Mouse (Mus musculus) hindbrain, embryonic 13.5 days (tissue): ENCODE measurements at regions not wholly inside any gene's neighbourhood (a gene's known extent, or its start where the extent isn't known, plus 50 kb on each side); places are given as distances from the start of the nearest gene placed in this dataset.

Source experiments
- ATAC-seq: fragments of 200-750 bp; cut with Nextera tagmentation; 2 replicates; pipeline ENCODE4 v1.8.0; 2017; ENCODE audit warnings: moderate TSS enrichment; ENCODE audit not compliant: low FRiP score
- H3K27ac ChIP-seq: fragments of 300-500 bp; sonication (generic); 2 replicates; pipeline ENCODE4 v1.5.1; 2015; ENCODE audit warnings: inconsistent platforms, mild to moderate bottlenecking, moderate library complexity
- H3K27me3 ChIP-seq: fragments of 300-500 bp; sonication (generic); 2 replicates; pipeline ENCODE4 v1.6.1; 2015; ENCODE audit warnings: mild to moderate bottlenecking, inconsistent platforms
- H3K36me3 ChIP-seq: fragments of 300-500 bp; sonication (generic); 2 replicates; pipeline ENCODE4 v1.6.1; 2015; ENCODE audit warnings: mild to moderate bottlenecking, inconsistent platforms
- H3K4me1 ChIP-seq: fragments of 300-500 bp; sonication (generic); replicated peaks from 2 replicates; pipeline ENCODE4 v1.6.1; 2015; ENCODE audit warnings: inconsistent platforms
- H3K4me2 ChIP-seq: fragments of 300-500 bp; sonication (generic); 2 replicates; pipeline ENCODE4 v1.6.1; 2015; ENCODE audit warnings: inconsistent platforms, mild to moderate bottlenecking, moderate library complexity
- H3K4me3 ChIP-seq: fragments of 300-500 bp; sonication (generic); 2 replicates; pipeline ENCODE4 v1.5.1; 2015; ENCODE audit warnings: mild to moderate bottlenecking, inconsistent platforms
- H3K9ac ChIP-seq: fragments of 300-500 bp; sonication (generic); 2 replicates; pipeline ENCODE4 v1.6.1; 2015; ENCODE audit warnings: mild to moderate bottlenecking, inconsistent platforms
- H3K9me3 ChIP-seq: fragments of 300-500 bp; sonication (generic); 2 replicates; pipeline ENCODE4 v1.6.1; 2016; ENCODE audit warnings: inconsistent platforms
- WGBS: fragments of 180-500 bp; shearing (Covaris S2); methylation state at CpG from one replicate; pipeline ENCODE4 v1.1.7; 2015; 5-methylcytosine and 5-hydroxymethylcytosine counted together

DNA sequence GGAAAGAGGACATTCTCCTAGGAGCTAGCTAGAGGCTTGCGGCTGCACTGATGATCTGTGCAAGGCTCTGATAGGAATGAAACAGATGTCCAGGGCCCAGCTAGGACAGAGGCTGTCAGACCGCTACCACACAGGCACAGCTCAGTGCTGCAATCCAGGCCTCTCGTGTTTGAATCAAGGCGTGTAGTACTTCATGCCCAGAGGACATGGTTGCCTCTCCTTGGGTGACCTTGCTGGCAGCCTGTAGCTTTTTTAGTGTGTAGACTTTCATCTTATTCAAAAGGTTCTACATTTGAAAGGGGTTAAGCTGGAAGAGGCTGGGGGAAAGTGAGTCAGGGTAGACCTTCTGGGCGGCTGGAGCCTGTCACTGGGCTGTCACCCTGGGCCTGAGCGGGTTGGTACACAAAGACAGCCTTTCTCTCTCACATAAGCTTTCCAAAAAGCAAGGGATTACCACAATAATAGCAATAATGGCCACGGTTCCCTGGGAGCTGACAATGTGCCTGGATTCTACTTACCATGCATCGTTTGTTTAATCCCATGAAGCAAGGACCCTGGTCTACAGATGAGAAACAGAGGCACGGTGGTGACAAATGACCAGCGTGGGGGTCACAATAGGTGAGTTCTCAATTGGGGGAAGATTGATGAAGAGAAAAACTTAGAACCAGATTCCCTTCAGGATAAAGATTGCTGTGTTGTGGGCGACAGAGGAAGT lies 160.9 kb upstream of the Egln3 start:
- Histone ChIP-seq H3K27me3 (no peaks in the 10 kb centered on the region), H3K9me3 (no peaks in the 10 kb centered on the region), H3K36me3 (no peaks in the 10 kb centered on the region), H3K9ac (no peak overlapping the region), H3K4me1 (no peaks in the 10 kb centered on the region), H3K4me3 (no peak overlapping the region), H3K27ac (no peak overlapping the region; the same call in 1 of the 2 replicates), H3K4me2 (no peak overlapping the region)
- 33% methylated on average over 11 of the region's 11 CpGs for WGBS
- peak; percentile 39 for ATAC-seq

GRCm38 (mm10) chr12:54361762-54362161 lies 158.1 kb upstream of the Egln3 start:
- Histone ChIP-seq H3K27me3 (no peaks in the 10 kb centered on the region), H3K9ac (no peak overlapping the region), H3K9me3 (no peaks in the 10 kb centered on the region), H3K4me3 (no peak overlapping the region), H3K4me2 (no peak overlapping the region), H3K27ac (no peak overlapping the region), H3K4me1 (no peaks in the 10 kb centered on the region), H3K36me3 (no peaks in the 10 kb centered on the region)
- no peak for ATAC-seq
- WGBS: 92% methylated on average over 4 of the region's 4 CpGs

DNA sequence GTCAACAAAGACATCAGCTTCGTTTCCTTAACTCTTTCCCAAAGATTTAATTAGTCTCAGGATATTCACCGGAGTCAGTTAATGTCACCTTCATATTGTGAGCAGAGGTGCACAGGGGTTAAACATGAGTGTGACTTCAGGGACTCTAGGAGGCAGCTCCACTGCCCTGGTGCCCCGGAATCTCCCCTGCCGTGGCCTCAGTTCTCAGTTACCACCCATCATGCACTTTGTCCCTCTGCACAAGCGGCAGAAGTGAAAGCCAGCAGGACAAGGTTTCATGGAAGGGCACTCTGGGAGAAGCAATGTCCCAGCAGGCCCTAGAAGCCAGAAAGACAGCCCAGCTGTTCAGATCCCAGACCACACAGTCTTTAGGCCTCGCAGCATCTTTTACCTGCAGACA lies 150.5 kb upstream of the Egln3 start:
- WGBS: 13% methylated on average over 6 of the region's 6 CpGs
- peaks cover 26% of the 10 kb centered on the region for H3K4me1 ChIP-seq
- H3K27ac ChIP-seq: no peak overlapping the region
- no peaks in the 10 kb centered on the region for H3K27me3 ChIP-seq
- no peak overlapping the region for H3K9ac ChIP-seq
- no peak overlapping the region for H3K4me3 ChIP-seq
- H3K4me2 ChIP-seq: no peak overlapping the region
- ATAC-seq: no peak
- H3K36me3 ChIP-seq: no peaks in the 10 kb centered on the region
- H3K9me3 ChIP-seq: no peaks in the 10 kb centered on the region

- Histone ChIP-seq H3K4me2 (no peak overlapping the region), H3K27me3 (no peaks in the 10 kb centered on the region), H3K4me1 (peaks cover 26% of the 10 kb centered on the region), H3K4me3 (no peak overlapping the region), H3K36me3 (no peaks in the 10 kb centered on the region), H3K9ac (no peak overlapping the region), H3K27ac (no peak overlapping the region), H3K9me3 (no peaks in the 10 kb centered on the region)
- 15% methylated on average over 7 of the region's 7 CpGs for WGBS
- ATAC-seq: no peak
Measured at GRCm38 (mm10) chr12:54353694-54354093, 150.0 kb upstream of the Egln3 start.

DNA sequence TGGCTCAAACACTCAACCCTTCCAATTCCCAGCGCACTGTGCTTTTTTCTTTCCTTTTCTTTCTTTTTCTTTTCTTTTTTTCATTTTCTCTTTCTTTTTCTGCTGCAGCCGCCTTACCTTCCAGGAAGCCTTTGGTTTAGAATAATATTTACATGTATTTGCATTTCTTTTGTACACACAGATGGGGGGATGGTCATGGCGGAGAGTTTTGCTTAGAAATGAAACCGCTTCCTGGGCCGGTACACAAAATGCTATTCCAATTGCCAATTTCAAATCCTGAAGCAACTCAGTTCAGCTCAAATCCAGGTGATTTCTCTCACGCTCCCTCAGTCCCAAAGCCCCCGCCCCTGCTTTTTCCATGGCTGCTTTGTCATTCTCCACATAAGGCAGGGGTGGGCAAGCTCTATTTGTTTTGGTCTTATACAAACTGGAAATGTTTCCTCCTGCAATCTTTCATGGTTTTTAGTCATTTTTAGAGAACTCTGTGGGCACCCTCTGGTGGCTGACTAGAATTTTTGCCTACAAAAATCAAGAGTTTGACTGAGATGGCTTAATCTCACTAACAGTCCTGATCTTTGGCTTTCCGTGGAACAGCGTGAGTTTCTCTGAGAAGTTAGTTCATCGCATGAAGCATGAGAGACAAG lies 149.4 kb upstream of the Egln3 start:
- Histone ChIP-seq H3K4me3 (no peak overlapping the region), H3K4me1 (peaks cover 26% of the 10 kb centered on the region), H3K27me3 (no peaks in the 10 kb centered on the region), H3K36me3 (no peaks in the 10 kb centered on the region), H3K9me3 (no peaks in the 10 kb centered on the region), H3K9ac (no peak overlapping the region), H3K4me2 (0 out of 2 replicates have a peak overlapping the region, but pooled peaks have one; percentile 29), H3K27ac (peak overlapping the region; percentile 59; the same call in 1 of the 2 replicates)
- ATAC-seq: no peak
- WGBS: 49% methylated on average over 10 of the region's 10 CpGs

- ATAC-seq: no peak
- Histone ChIP-seq H3K9me3 (no peaks in the 10 kb centered on the region), H3K36me3 (no peaks in the 10 kb centered on the region), H3K9ac (no peak overlapping the region), H3K4me3 (no peak overlapping the region), H3K27ac (no peak overlapping the region), H3K4me2 (no peak overlapping the region), H3K4me1 (peaks cover 26% of the 10 kb centered on the region), H3K27me3 (no peaks in the 10 kb centered on the region)
- WGBS: 23% methylated on average over 1 of the region's 1 CpGs
Measured at GRCm38 (mm10) chr12:54350293-54350692, 146.6 kb upstream of the Egln3 start.

- no peaks in the 10 kb centered on the region for H3K36me3 ChIP-seq
- H3K4me2 ChIP-seq: no peak overlapping the region
- ATAC-seq: no peak
- no peaks in the 10 kb centered on the region for H3K9me3 ChIP-seq
- whole genome bisulfite sequencing: 78% methylated on average over 2 of the region's 2 CpGs
- H3K27me3 ChIP-seq: no peaks in the 10 kb centered on the region
- no peak overlapping the region for H3K27ac ChIP-seq
- no peak overlapping the region for H3K4me3 ChIP-seq
- H3K9ac ChIP-seq: no peak overlapping the region
- peaks cover 25% of the 10 kb centered on the region for H3K4me1 ChIP-seq
Measured at GRCm38 (mm10) chr12:54349403-54349802, 145.7 kb upstream of the Egln3 start.

DNA sequence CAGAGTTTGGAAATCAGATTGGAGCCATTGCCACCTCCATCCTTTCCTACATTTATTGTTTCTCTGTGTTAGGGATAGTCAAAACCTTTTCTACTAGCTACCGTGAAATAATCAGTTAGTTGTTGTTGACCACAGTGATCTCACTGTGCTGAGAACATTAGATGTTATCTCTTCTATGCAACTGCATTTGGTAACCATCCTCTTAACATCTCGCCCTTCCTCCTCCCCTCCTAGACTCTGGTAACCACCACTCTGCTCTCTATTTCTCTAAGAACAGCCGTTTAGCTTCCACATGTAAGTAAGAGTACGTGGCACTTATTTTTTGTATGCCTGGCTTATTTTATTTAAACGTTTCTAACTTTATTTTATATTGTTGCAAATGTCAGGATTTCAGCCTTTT lies 139.8 kb upstream of the Egln3 start:
- 89% methylated on average over 5 of the region's 5 CpGs for WGBS
- 0 out of 2 replicates have a peak, but pooled peaks cover 3% of the 10 kb centered on the region for H3K27me3 ChIP-seq
- no peaks in the 10 kb centered on the region for H3K9me3 ChIP-seq
- H3K27ac ChIP-seq: no peak overlapping the region
- ATAC-seq: no peak
- H3K36me3 ChIP-seq: no peaks in the 10 kb centered on the region
- no peak overlapping the region for H3K4me3 ChIP-seq
- no peak overlapping the region for H3K4me2 ChIP-seq
- H3K4me1 ChIP-seq: no peaks in the 10 kb centered on the region
- no peak overlapping the region for H3K9ac ChIP-seq

DNA sequence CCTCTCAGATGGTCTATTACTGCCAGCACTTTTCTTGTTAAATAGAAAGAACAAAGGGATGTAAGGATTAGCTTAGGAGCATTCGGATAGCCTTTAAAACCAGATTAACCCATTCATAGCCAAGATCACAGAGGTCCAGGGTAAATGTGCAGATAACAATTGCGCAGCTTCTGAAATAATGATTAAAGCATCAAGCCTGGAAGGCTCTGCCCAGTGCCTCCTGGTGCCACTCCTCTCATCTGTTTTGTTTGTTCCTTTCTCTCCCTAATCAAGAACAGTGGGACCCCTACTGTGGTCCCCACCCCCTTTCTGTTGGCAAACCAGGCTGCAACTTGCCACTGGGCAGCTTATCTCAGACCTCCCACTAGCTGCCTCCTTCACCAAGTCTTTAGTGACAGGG lies 131.8 kb upstream of the Egln3 start:
- Histone ChIP-seq H3K4me2 (no peak overlapping the region), H3K36me3 (no peaks in the 10 kb centered on the region), H3K4me1 (peaks cover 16% of the 10 kb centered on the region), H3K27ac (peak overlapping the region; percentile 79), H3K27me3 (0 out of 2 replicates have a peak, but pooled peaks cover 3% of the 10 kb centered on the region), H3K4me3 (no peak overlapping the region), H3K9me3 (no peaks in the 10 kb centered on the region), H3K9ac (no peak overlapping the region)
- 11% methylated on average over 2 of the region's 2 CpGs for WGBS
- ATAC-seq: no peak

GRCm38 (mm10) chr12:54334491-54335132 lies 131.0 kb upstream of the Egln3 start:
- WGBS: 37% methylated on average over 9 of the region's 9 CpGs
- H3K9me3 ChIP-seq: no peaks in the 10 kb centered on the region
- ATAC-seq: no peak
- H3K4me2 ChIP-seq: no peak overlapping the region
- H3K4me3 ChIP-seq: no peak overlapping the region
- 0 out of 2 replicates have a peak, but pooled peaks cover 3% of the 10 kb centered on the region for H3K27me3 ChIP-seq
- H3K9ac ChIP-seq: no peak overlapping the region
- H3K36me3 ChIP-seq: no peaks in the 10 kb centered on the region
- H3K4me1 ChIP-seq: peaks cover 16% of the 10 kb centered on the region
- H3K27ac ChIP-seq: peak overlapping the region; percentile 79

- no peak for ATAC-seq
- Histone ChIP-seq H3K9me3 (no peaks in the 10 kb centered on the region), H3K27ac (peak overlapping the region; percentile 79), H3K4me1 (peaks cover 16% of the 10 kb centered on the region), H3K4me2 (no peak overlapping the region), H3K9ac (no peak overlapping the region), H3K27me3 (0 out of 2 replicates have a peak, but pooled peaks cover 3% of the 10 kb centered on the region), H3K36me3 (no peaks in the 10 kb centered on the region), H3K4me3 (no peak overlapping the region)
- WGBS: 85% methylated on average over 14 of the region's 14 CpGs
Measured at GRCm38 (mm10) chr12:54333632-54334321, 130.1 kb upstream of the Egln3 start.

- Histone ChIP-seq H3K9ac (no peak overlapping the region), H3K9me3 (no peaks in the 10 kb centered on the region), H3K36me3 (no peaks in the 10 kb centered on the region), H3K4me2 (no peak overlapping the region), H3K27ac (no peak overlapping the region), H3K27me3 (0 out of 2 replicates have a peak, but pooled peaks cover 4% of the 10 kb centered on the region), H3K4me1 (no peaks in the 10 kb centered on the region), H3K4me3 (no peak overlapping the region)
- 76% methylated on average over 1 of the region's 1 CpGs for WGBS
- ATAC-seq: no peak
Measured at GRCm38 (mm10) chr12:54327483-54327882, 123.8 kb upstream of the Egln3 start.
